Mouse (Mus musculus) heart, postnatal 0 days (tissue): Measurements from ENCODE around the gene Tll2.

Source experiments
- CTCF ChIP-seq: IDR thresholded peaks from 2 replicates; pipeline ENCODE4 v1.5.1; 2016; ENCODE audit warnings: antibody characterized with exemption, control low read depth, low read depth
- EP300 ChIP-seq: IDR thresholded peaks from 2 replicates; pipeline ENCODE4 v1.6.1; 2016; ENCODE audit warnings: antibody characterized with exemption, low read depth

DNA sequence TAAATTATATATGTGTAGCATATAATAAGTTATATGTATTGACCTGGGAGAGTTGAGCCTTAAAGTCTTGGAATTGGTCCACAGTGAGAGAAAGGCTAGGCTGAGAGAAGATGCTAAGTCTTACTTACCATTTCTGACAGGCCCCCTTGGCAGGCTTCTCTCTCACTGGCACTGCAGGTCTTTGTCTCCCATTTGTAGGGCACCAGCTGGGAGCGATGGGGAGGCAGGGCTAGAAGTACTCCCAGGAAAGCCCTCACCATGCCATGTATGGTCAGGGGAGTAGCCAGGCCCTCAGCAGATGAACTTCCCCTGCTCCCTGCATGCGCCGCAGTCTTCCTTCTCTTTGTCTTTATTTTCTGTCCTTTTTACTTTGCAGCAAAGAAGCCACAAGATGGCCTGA is 129.7 kb downstream of the Tll2 start, which contains the start of gene Opalin:
- no peak for TF ChIP-seq CTCF
- no peak for TF ChIP-seq EP300
